8 mouse cellular contexts compared by ENCODE assay signal in the genomic region with DNA sequence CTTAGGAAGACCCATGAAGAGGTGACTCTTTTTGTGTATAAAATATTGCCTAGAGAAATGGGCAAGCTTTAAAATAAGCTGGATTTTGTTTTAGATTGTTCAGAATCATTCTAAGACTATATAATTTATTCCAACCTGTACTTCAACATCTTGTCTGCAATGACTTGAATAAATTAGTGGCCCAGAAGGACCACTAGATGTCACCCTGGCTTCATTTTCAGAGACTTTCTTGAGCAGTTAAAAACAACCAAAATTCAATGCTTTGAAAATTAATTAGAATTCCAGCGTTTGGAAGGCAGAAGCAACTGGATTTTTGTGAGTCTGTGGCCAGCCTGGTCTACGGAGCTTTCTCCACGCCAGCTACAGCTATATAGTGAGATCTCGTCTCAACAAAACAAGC. TPM values are rescaled to one million over a fixed set of nuclear protein-coding genes. Genes with fewer than 3 reads are reported as not detected.
DNase-seq lines count a peak whose midpoint lies in the region.

No protein-coding gene starts in this region.

- peak; percentile 45 for DNase-seq in heart, adult 11 months
- DNase-seq in heart, postnatal 36 days: no peak
- DNase-seq in ovary, postnatal 14 days (ENCODE audit: low spot score): peak; percentile 17
- DNase-seq in ovary, postnatal 36 days (ENCODE audit: low spot score): no peak
- DNase-seq in embryo, embryonic 11 days: peak; percentile 79
- peak; percentile 79 for DNase-seq in lung, postnatal 36 days
- no peak for DNase-seq in thymus, postnatal 14 days
- DNase-seq in testis, postnatal 10 days (ENCODE audit: low spot score): no peak

- intact Hi-C loops in heart, postnatal 36 days (cut with DNase I): loop anchor here (1.0 to 10.0 kb wide), 5 partner anchors 47 to 645 kb away; no protein-coding TSS in a partner anchor

RNA-seq across cellular contexts. Expression of gene Shroom3, which starts 3.8 kb away (rescaled TPM):
- 10 to 100 TPM; 40.0 to 48.9 TPM for total RNA-seq in heart, postnatal 36 days (2021)

RNA-seq across cellular contexts. Expression of gene Ccdc158, which starts 4.4 kb away (rescaled TPM):
- not detected for total RNA-seq in heart, postnatal 36 days (2021)

Comparison
In these comparisons a context has a peak if more than half of its experiments do, and no peak if none do; other contexts are left out.
1. DNase-seq: peak in heart, adult 11 months (single experiment), ovary, postnatal 14 days (single experiment), embryo, embryonic 11 days (single experiment) and lung, postnatal 36 days (single experiment); none in heart, postnatal 36 days (0 of 2), ovary, postnatal 36 days (single experiment), thymus, postnatal 14 days (single experiment) and testis, postnatal 10 days (single experiment).